Mouse (Mus musculus): ENCODE data around the gene Mcat. TPM values are rescaled to one million over a fixed set of nuclear protein-coding genes. Genes with fewer than 3 reads are reported as not detected.
A peak's percentile ranks its signal among the peaks of the same experiment; 100 is the strongest.

Mcat gene
- 10 to 100 TPM; 38.7 to 40.8 TPM for total RNA-seq (2021)
- 32.2 and 41.4 TPM in 2 replicates for polyA plus RNA-seq (2012; rRNA removed)
- long read RNA-seq, transcript Mcat-201 (4 exons, 1,917 nt) = major isoform, 40 of 69 reads
- long read RNA-seq, partial matches to known transcripts = 0 of 69 reads
- long read RNA-seq, other reads (novel, unspliced or antisense) = 26 of 69 reads

DNA sequence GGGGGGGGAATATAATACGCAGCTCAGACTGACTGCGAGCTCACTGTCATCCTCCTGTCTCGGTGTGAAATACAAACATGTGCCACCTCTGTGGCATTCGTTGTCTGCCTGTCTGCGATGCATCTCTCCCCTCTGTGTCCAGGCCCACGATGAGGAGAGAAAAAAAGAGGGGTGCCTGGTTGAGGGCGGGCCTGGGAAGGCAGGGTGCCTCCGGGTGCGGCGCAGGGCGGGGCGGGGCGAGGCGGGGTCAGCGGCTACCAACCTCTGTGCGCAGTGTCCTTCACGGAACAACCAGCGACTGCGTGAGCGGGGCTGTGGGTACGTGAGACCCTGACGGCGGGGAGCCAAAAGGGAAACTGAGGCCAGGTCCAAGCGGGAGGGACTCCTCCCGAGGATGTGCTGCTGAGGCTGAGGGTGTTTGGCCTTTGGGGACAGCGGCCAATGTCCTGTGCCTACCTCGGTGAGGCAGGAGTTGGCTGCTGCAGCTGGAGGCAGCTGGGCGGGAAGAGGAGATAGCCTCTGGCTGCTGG is at the start of gene Mcat, which contains the start of gene Tspo:
Gene Mcat, minus strand, starts transcription at position 461 of the 530 bp plus-strand sequence.
Gene Tspo, plus strand, starts transcription at position 266 of the 530 bp plus-strand sequence.
- Histone ChIP-seq H3K27me3 (ENCODE audit: control insufficient read depth, insufficient read depth, low read length) (no peaks in the 10 kb centered on the region), H3K4me1 (ENCODE audit: control insufficient read depth, insufficient read depth, low read length) (peaks cover 9% of the 10 kb centered on the region), H3K9ac (ENCODE audit: low read depth, low read length) (peak within 1 kb of the TSS; percentile 76), H3K4me3 (peak within 1 kb of the TSS; percentile 80), H3K27ac (peak within 1 kb of the TSS; percentile 92), H3K79me2 (replicated peaks; ENCODE audit: control insufficient read depth, insufficient read depth, low read length) (no peaks in the 10 kb centered on the region), H3K36me3 (ENCODE audit: control insufficient read depth, insufficient read depth, low read length) (no peaks in the 10 kb centered on the region)
- peak; percentile 82 to 86 for DNase-seq
- intact Hi-C loops (cut with DNase I) = loop anchor here (5.0 kb wide), 1 partner anchor 36 kb away; the partner anchor contains the start of gene Bik
- TF ChIP-seq POLR2A (IDR thresholded peaks at IDR 0.05; ENCODE audit: insufficient read depth, low read depth, low read length) (peak; percentile 68), EP300 (IDR thresholded peaks at IDR 0.05; ENCODE audit: insufficient read depth, low read depth, low read length) (no peak)
- under 1% methylated on average over 28 of the region's 28 CpGs for WGBS

- TF ChIP-seq CTCF (IDR thresholded peaks at IDR 0.05) (peak; percentile 89), POLR2A (IDR thresholded peaks at IDR 0.05; ENCODE audit: insufficient read depth, low read depth, low read length) (no peak), EP300 (IDR thresholded peaks at IDR 0.05; ENCODE audit: insufficient read depth, low read depth, low read length) (peak; percentile 55; the same call in 1 of the 2 replicates)
- H3K36me3 ChIP-seq (ENCODE audit: control insufficient read depth, insufficient read depth, low read length) = no peaks in the 10 kb centered on the region
- no peaks in the 10 kb centered on the region for H3K27me3 ChIP-seq (ENCODE audit: control insufficient read depth, insufficient read depth, low read length)
- WGBS = 33% methylated on average over 15 of the region's 15 CpGs
- H3K4me1 ChIP-seq (ENCODE audit: control insufficient read depth, insufficient read depth, low read length) = peaks cover 4% of the 10 kb centered on the region
- H3K27ac ChIP-seq = no peak overlapping the region
- peak; percentile 74 to 76 for DNase-seq
- H3K79me2 ChIP-seq (replicated peaks; ENCODE audit: control insufficient read depth, insufficient read depth, low read length) = no peaks in the 10 kb centered on the region
- H3K9ac ChIP-seq (ENCODE audit: low read depth, low read length) = no peak overlapping the region
- H3K4me3 ChIP-seq = no peak overlapping the region
- intact Hi-C loops (cut with DNase I) = loop anchor here (5.0 kb wide), 1 partner anchor 40 kb away; no protein-coding TSS in a partner anchor
Observed at GRCm38 (mm10) chr15:83607115-83607802, 43.7 kb upstream of the Mcat start.

- H3K27ac ChIP-seq = no peak overlapping the region
Observed at GRCm38 (mm10) chr15:83606700-83607099, 43.1 kb upstream of the Mcat start.

DNA sequence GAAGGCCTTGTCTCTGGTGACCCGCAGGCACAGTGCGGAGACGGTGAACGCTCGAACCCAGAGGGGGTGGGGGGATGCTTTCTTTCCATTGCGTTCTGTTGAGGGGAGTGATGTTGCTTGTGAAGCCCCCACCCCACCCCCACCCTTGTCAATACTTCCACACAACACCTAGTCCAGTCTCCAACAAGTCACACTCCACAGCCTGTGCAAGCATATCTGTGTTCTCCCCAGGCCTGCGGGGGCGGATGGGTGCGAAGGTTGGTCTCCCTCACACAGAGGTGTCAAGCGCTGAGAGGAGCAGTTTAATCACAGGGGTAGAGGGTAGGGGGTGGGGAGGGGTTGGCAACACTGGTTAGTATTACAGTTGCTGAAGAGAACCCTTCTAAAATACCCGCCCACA is 42.6 kb upstream of the Mcat start:
- intact Hi-C loops (cut with DNase I) = loop anchor here (5.0 kb wide), 1 partner anchor 39 kb away; no protein-coding TSS in a partner anchor
- Histone ChIP-seq H3K79me2 (replicated peaks; ENCODE audit: control insufficient read depth, insufficient read depth, low read length) (no peaks in the 10 kb centered on the region), H3K4me1 (ENCODE audit: control insufficient read depth, insufficient read depth, low read length) (peaks cover 4% of the 10 kb centered on the region), H3K36me3 (ENCODE audit: control insufficient read depth, insufficient read depth, low read length) (no peaks in the 10 kb centered on the region), H3K27me3 (ENCODE audit: control insufficient read depth, insufficient read depth, low read length) (no peaks in the 10 kb centered on the region), H3K4me3 (no peak overlapping the region), H3K9ac (ENCODE audit: low read depth, low read length) (no peak overlapping the region), H3K27ac (no peak overlapping the region)
- TF ChIP-seq CTCF (IDR thresholded peaks at IDR 0.05) (no peak), POLR2A (IDR thresholded peaks at IDR 0.05; ENCODE audit: insufficient read depth, low read depth, low read length) (no peak), EP300 (IDR thresholded peaks at IDR 0.05; ENCODE audit: insufficient read depth, low read depth, low read length) (no peak)
- DNase-seq = no peak
- 81% methylated on average over 11 of the region's 11 CpGs for WGBS

More at GRCm38 (mm10) chr15:83606700-83607099, 43.1 kb upstream of the Mcat start:
- 87% methylated on average over 8 of the region's 8 CpGs for WGBS
- Histone ChIP-seq H3K27me3 (ENCODE audit: control insufficient read depth, insufficient read depth, low read length) (no peaks in the 10 kb centered on the region), H3K36me3 (ENCODE audit: control insufficient read depth, insufficient read depth, low read length) (no peaks in the 10 kb centered on the region), H3K79me2 (replicated peaks; ENCODE audit: control insufficient read depth, insufficient read depth, low read length) (no peaks in the 10 kb centered on the region), H3K9ac (ENCODE audit: low read depth, low read length) (no peak overlapping the region), H3K4me1 (ENCODE audit: control insufficient read depth, insufficient read depth, low read length) (peaks cover 4% of the 10 kb centered on the region), H3K4me3 (no peak overlapping the region)
- TF ChIP-seq CTCF (IDR thresholded peaks at IDR 0.05) (no peak), POLR2A (IDR thresholded peaks at IDR 0.05; ENCODE audit: insufficient read depth, low read depth, low read length) (no peak)
- no peak for DNase-seq
- intact Hi-C loops (cut with DNase I) = loop anchor here (5.0 kb wide), 1 partner anchor 39 kb away; no protein-coding TSS in a partner anchor

GRCm38 (mm10) chr15:83603426-83603825 is 39.8 kb upstream of the Mcat start:
- H3K27ac ChIP-seq = no peak overlapping the region; the same call in 1 of the 2 replicates
- H3K79me2 ChIP-seq (replicated peaks; ENCODE audit: control insufficient read depth, insufficient read depth, low read length) = no peaks in the 10 kb centered on the region
- no peak overlapping the region for H3K4me3 ChIP-seq
- H3K36me3 ChIP-seq (ENCODE audit: control insufficient read depth, insufficient read depth, low read length) = no peaks in the 10 kb centered on the region
- WGBS = 98% methylated on average over 7 of the region's 7 CpGs
- no peak for DNase-seq
- intact Hi-C loops (cut with DNase I) = no loop called here
- TF ChIP-seq POLR2A (IDR thresholded peaks at IDR 0.05; ENCODE audit: insufficient read depth, low read depth, low read length) (no peak), EP300 (IDR thresholded peaks at IDR 0.05; ENCODE audit: insufficient read depth, low read depth, low read length) (no peak), CTCF (IDR thresholded peaks at IDR 0.05) (no peak)
- H3K27me3 ChIP-seq (ENCODE audit: control insufficient read depth, insufficient read depth, low read length) = no peaks in the 10 kb centered on the region
- peaks cover 4% of the 10 kb centered on the region for H3K4me1 ChIP-seq (ENCODE audit: control insufficient read depth, insufficient read depth, low read length)
- H3K9ac ChIP-seq (ENCODE audit: low read depth, low read length) = no peak overlapping the region

GRCm38 (mm10) chr15:83603046-83603396 is 39.4 kb upstream of the Mcat start:
- no peaks in the 10 kb centered on the region for H3K36me3 ChIP-seq (ENCODE audit: control insufficient read depth, insufficient read depth, low read length)
- intact Hi-C loops (cut with DNase I) = no loop called here
- H3K27ac ChIP-seq = peak overlapping the region; percentile 63

More at GRCm38 (mm10) chr15:83603046-83603396, 39.4 kb upstream of the Mcat start:
- Histone ChIP-seq H3K4me1 (ENCODE audit: control insufficient read depth, insufficient read depth, low read length) (peaks cover 4% of the 10 kb centered on the region), H3K27me3 (ENCODE audit: control insufficient read depth, insufficient read depth, low read length) (no peaks in the 10 kb centered on the region), H3K79me2 (replicated peaks; ENCODE audit: control insufficient read depth, insufficient read depth, low read length) (no peaks in the 10 kb centered on the region), H3K9ac (ENCODE audit: low read depth, low read length) (no peak overlapping the region), H3K4me3 (no peak overlapping the region)
- TF ChIP-seq EP300 (IDR thresholded peaks at IDR 0.05; ENCODE audit: insufficient read depth, low read depth, low read length) = no peak
- peak; percentile 11; the same call in 1 of the 2 replicates for TF ChIP-seq CTCF (IDR thresholded peaks at IDR 0.05)
- no peak for TF ChIP-seq POLR2A (IDR thresholded peaks at IDR 0.05; ENCODE audit: insufficient read depth, low read depth, low read length)
- DNase-seq = no peak
- WGBS = 100% methylated on average over 1 of the region's 1 CpGs

Data from heart, adult 2 months (tissue).